Mouse (Mus musculus) embryonic facial prominence, embryonic 10.5 days (tissue): ENCODE data around the gene Tyro3. TPM values are rescaled to one million over a fixed set of nuclear protein-coding genes. Genes with fewer than 3 reads are reported as not detected.

Experiments
- DNase-seq: peaks from one replicate; pipeline ENCODE4 v3.0.0-alpha.2; 2017; ENCODE audit warnings: low spot score
- H3K27ac ChIP-seq: fragments of 300-500 bp; sonication (generic); replicated peaks from 2 replicates; pipeline ENCODE4 v1.5.1; 2016; ENCODE audit warnings: mild to moderate bottlenecking
- H3K27me3 ChIP-seq: fragments of 300-500 bp; sonication (generic); replicated peaks from 2 replicates; pipeline ENCODE4 v1.6.1; 2016; ENCODE audit warnings: low read depth, mild to moderate bottlenecking; ENCODE audit not compliant: poor library complexity, severe bottlenecking
- H3K36me3 ChIP-seq: fragments of 300-500 bp; sonication (generic); replicated peaks from 2 replicates; pipeline ENCODE4 v1.6.1; 2016; ENCODE audit warnings: mild to moderate bottlenecking, moderate library complexity
- H3K4me1 ChIP-seq: fragments of 300-500 bp; sonication (generic); 2 replicates; pipeline ENCODE4 v1.6.1; 2016
- H3K4me3 ChIP-seq: fragments of 300-500 bp; sonication (generic); 2 replicates; pipeline ENCODE4 v1.5.1; 2016; ENCODE audit warnings: mild to moderate bottlenecking, moderate library complexity
- H3K9me3 ChIP-seq: fragments of 300-500 bp; sonication (generic); 2 replicates; pipeline ENCODE4 v1.6.1; 2016; ENCODE audit warnings: mild to moderate bottlenecking
- WGBS: fragments of 180-500 bp; shearing (Covaris S2); methylation state at CpG from one replicate; pipeline ENCODE4 v1.1.7; 2016; 5-methylcytosine and 5-hydroxymethylcytosine counted together
- polyA plus RNA-seq: library from polyadenylated mRNA; unstranded; fragments of >200 nt; fragmentation: Nextera tagmentation; extraction: Ambion mirVana; gene quantifications from 2 replicates; pipeline ENCODE4 v1.2.1, GENCODE M21; 2016

The Tyro3 gene
- 19.3 and 22.5 TPM in 2 replicates for polyA plus RNA-seq

DNA sequence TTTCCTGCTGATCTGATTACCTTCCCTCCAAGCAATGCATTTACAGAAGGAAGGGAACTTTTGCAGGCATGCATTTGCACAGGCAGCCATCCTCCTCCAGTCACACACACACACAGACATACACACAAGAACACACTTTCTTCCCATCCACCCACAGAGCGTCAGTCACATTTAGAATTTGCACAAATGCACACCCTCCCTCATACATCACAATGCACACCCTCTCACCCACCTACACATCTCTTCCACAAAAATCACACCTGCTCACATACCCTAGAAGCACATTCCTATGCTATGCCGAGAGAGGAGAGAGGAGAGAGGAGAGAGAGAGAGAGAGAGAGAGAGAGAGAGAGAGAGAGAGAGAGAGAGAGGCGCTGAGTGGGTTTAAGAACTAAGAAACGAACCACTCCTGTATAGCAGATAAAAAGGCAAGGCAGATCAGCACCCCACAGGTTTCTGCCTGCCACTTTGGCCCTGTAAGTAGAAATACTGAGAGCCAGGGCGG lies at the start of gene Tyro3:
Gene Tyro3 (plus strand): TSS at position 455 of the 505 bp plus-strand sequence.
- Histone ChIP-seq H3K27me3 (peaks cover 51% of the 10 kb centered on the region), H3K36me3 (no peaks in the 10 kb centered on the region; the same call in 1 of the 2 replicates), H3K27ac (no peak within 1 kb of the TSS), H3K4me1 (peaks cover 41% of the 10 kb centered on the region), H3K4me3 (0 out of 2 replicates have a peak within 1 kb of the TSS, but pooled peaks have one; percentile 2), H3K9me3 (no peaks in the 10 kb centered on the region)
- no peak for DNase-seq
- 62% methylated on average over 5 of the region's 5 CpGs for WGBS

DNA sequence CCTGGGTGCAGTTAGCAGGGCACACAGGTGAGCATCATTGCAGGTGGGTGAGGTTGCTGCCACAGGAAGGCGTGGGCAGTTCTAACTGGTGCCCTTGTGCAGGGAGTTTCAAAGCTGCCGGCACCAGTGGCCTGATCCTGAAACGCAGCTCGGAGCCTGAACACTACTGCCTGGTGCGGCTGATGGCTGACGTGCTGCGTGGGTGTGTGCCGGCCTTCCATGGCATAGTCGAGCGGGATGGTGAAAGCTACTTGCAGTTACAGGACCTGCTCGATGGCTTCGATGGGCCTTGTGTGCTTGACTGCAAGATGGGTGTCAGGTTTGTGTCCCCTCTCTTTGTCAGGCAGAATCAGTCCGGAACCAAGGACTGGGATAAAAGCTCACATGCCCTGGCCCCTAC lies 48.3 kb upstream of the Tyro3 start:
- no peaks in the 10 kb centered on the region for H3K36me3 ChIP-seq
- H3K4me3 ChIP-seq: no peak overlapping the region
- DNase-seq: no peak
- H3K27me3 ChIP-seq: peaks cover 97% of the 10 kb centered on the region
- H3K27ac ChIP-seq: no peak overlapping the region
- H3K9me3 ChIP-seq: no peaks in the 10 kb centered on the region
- WGBS: 76% methylated on average over 13 of the region's 13 CpGs
- H3K4me1 ChIP-seq: peaks cover 7% of the 10 kb centered on the region

- Histone ChIP-seq H3K9me3 (no peaks in the 10 kb centered on the region), H3K27me3 (peaks cover 100% of the 10 kb centered on the region), H3K27ac (peak overlapping the region; percentile 35; the same call in 1 of the 2 replicates), H3K36me3 (no peaks in the 10 kb centered on the region), H3K4me3 (peak overlapping the region; percentile 74), H3K4me1 (peaks cover 20% of the 10 kb centered on the region)
- DNase-seq: no peak
- WGBS: 2% methylated on average over 31 of the region's 31 CpGs
These were observed 39.9 kb upstream of the Tyro3 start for GRCm38 (mm10) chr2:119757601-119758100.

DNA sequence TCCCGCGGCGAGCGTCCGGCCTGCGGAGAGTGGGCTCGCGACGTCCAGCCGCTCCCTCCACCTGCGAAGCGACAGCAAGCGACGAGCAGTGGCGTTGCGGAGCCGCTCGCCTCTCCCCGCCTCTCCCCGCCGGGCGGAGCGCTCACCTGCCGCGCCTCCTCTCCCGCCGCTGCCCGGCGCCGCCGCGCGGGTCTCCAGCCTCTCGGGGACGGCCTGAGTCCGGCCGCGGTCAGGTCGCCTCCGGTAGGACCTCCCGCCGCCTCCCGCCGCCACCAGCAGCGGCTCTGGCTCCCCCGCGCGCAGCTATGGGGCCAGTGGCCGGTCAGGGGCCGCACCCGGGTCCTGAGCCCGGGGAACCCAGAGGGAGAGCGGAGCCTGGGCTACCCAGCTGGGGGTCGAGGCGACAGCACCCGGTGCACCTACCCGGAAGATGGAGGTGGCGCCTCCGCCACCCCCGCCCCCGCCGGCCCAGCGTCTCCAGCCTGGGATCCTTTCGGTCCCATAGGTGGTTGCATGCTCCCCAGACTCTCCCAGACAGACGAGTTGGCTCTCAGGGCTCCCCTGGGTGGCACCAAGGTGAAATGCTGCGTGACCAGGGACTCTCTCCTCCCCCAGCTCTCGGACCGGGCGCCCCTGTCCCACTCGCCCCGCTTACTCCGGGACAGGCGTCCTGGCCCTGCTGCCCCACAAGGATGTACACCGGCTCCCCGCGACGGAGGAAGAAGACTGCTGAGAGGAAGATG lies 39.3 kb upstream of the Tyro3 start:
- Histone ChIP-seq H3K27ac (peak overlapping the region; percentile 35; the same call in 1 of the 2 replicates), H3K27me3 (peaks cover 94% of the 10 kb centered on the region), H3K4me1 (peaks cover 20% of the 10 kb centered on the region), H3K4me3 (peak overlapping the region; percentile 74), H3K9me3 (no peaks in the 10 kb centered on the region), H3K36me3 (peaks cover 6% of the 10 kb centered on the region)
- DNase-seq: peak; percentile 59
- under 1% methylated on average over 76 of the region's 77 CpGs for WGBS

- Histone ChIP-seq H3K9me3 (no peaks in the 10 kb centered on the region), H3K4me3 (peak overlapping the region; percentile 74), H3K36me3 (peaks cover 15% of the 10 kb centered on the region), H3K27ac (no peak overlapping the region), H3K27me3 (peaks cover 86% of the 10 kb centered on the region), H3K4me1 (peaks cover 20% of the 10 kb centered on the region)
- WGBS: 5% methylated on average over 44 of the region's 44 CpGs
- no peak for DNase-seq
These were observed 38.4 kb upstream of the Tyro3 start for GRCm38 (mm10) chr2:119758844-119759835.

DNA sequence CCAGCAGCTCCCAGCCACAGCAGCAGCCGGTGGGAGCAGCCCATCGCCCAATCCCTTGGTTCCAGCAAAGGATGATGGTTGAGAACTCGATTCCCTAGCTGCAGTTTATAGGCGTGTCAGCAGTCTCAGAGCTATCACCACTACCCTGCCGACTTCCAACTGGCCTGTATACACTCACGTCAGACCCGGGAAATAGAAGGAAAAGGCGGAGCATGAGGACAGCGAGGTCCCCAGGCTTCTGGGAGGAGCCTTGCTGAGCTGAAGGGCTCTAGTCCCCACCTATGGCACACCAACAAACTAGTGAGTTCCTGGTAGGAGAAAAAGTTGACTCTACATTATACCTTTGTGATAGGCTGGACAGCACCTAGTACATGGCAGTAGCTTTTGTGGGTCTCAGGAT lies 37.3 kb upstream of the Tyro3 start, which contains the start of gene Ltk:
Gene Ltk (minus strand): TSS at position 181 of the 400 bp plus-strand sequence.
- WGBS: 14% methylated on average over 9 of the region's 9 CpGs
- DNase-seq: no peak
- Histone ChIP-seq H3K4me3 (peak within 1 kb of the TSS; percentile 74), H3K36me3 (peaks cover 26% of the 10 kb centered on the region), H3K4me1 (peaks cover 20% of the 10 kb centered on the region), H3K27me3 (peaks cover 75% of the 10 kb centered on the region), H3K27ac (no peak within 1 kb of the TSS), H3K9me3 (no peaks in the 10 kb centered on the region)

DNA sequence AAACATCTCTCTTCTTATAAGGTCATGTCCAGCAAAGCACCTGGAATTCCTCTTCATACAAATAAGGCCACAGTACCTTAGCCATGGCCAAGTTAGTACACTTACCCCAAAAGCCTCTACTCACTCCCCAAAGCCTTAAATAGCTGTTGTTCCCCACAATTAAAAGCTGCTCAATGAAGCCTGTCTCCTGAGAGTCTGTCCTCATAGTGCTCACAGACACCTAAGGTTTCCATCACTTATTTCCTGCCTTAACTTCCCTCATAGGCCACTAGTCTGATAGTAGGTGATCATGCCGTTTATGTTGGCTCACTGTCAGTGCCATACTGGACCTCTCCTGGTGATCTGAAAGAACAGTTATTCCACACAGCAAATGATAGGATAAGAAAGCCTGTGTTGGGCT lies 35.3 kb upstream of the Tyro3 start:
- 77% methylated on average over 1 of the region's 1 CpGs for WGBS
- Histone ChIP-seq H3K27ac (no peak overlapping the region), H3K4me1 (peaks cover 20% of the 10 kb centered on the region), H3K36me3 (peaks cover 44% of the 10 kb centered on the region), H3K27me3 (peaks cover 54% of the 10 kb centered on the region), H3K4me3 (no peak overlapping the region), H3K9me3 (no peaks in the 10 kb centered on the region)
- no peak for DNase-seq

- H3K4me3 ChIP-seq: no peak overlapping the region
- 71% methylated on average over 4 of the region's 4 CpGs for WGBS
- peaks cover 5% of the 10 kb centered on the region for H3K4me1 ChIP-seq
- peaks cover 57% of the 10 kb centered on the region for H3K36me3 ChIP-seq
- no peak for DNase-seq
- no peaks in the 10 kb centered on the region for H3K9me3 ChIP-seq
- H3K27ac ChIP-seq: no peak overlapping the region
- peaks cover 38% of the 10 kb centered on the region for H3K27me3 ChIP-seq
These were observed 33.6 kb upstream of the Tyro3 start for GRCm38 (mm10) chr2:119763924-119764323.

DNA sequence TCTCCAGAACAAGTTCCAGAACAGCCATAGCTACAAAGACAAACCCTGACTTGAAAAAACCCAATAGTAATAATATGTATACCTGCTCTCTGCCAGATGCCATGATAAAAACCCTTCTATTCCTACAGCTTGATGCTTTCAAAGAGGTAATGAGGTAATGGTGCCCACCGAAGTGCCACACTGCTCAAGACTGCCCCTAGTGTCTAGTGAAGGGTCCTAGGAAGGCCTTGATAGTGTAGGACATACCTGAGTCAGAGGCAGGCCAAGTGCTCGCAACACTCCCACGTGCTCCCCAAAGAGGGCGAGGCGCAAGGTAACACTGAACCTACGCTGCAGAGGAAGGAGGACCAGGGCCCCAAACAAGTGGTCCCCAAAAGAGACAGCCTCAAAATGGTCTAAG lies 30.3 kb upstream of the Tyro3 start:
- H3K36me3 ChIP-seq: peaks cover 90% of the 10 kb centered on the region
- no peak overlapping the region for H3K27ac ChIP-seq
- no peaks in the 10 kb centered on the region for H3K4me1 ChIP-seq
- DNase-seq: no peak
- whole genome bisulfite sequencing: 92% methylated on average over 6 of the region's 6 CpGs
- peaks cover 5% of the 10 kb centered on the region for H3K27me3 ChIP-seq
- H3K9me3 ChIP-seq: no peaks in the 10 kb centered on the region
- no peak overlapping the region for H3K4me3 ChIP-seq

DNA sequence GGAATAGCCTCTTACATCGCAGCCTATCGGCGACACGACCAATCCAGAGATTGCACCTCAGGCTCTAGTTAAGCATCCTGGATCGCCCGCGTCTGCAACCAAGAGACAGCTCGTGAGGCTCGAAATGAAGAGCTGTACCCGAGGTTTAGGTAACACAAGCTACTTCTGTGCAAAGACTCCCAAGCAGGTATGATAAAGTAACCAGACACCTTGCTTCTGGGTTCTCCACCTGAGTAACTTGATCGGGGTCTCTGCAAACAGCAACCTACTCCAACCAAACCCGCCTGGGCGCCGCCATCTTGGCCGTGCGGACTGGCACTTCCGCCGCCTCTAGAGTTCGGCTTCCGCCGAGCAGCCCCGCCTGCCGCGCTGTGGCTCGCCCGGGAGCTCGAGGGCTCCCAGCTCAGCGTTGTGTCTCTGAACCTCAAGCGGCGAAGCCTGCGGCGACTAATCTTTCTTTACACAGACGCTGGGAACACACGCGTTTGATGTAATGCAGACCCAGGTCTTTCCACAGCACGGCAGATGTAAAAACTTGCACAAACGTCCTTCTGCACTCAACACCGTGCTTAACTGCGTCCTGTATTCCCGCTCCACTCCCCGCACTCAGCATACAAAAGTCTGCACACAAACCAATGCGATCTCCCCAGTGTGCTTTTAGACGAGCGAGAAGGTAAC lies 10.2 kb upstream of the Tyro3 start, which contains the start of gene Rpap1:
Gene Rpap1 (minus strand): TSS at position 332 of the 678 bp plus-strand sequence.
- Histone ChIP-seq H3K4me3 (peak within 1 kb of the TSS; percentile 77), H3K9me3 (no peaks in the 10 kb centered on the region), H3K27me3 (no peaks in the 10 kb centered on the region), H3K27ac (peak within 1 kb of the TSS; percentile 87), H3K36me3 (peaks cover 29% of the 10 kb centered on the region), H3K4me1 (peaks cover 13% of the 10 kb centered on the region)
- DNase-seq: peak; percentile 92
- under 1% methylated on average over 44 of the region's 44 CpGs for WGBS

- no peaks in the 10 kb centered on the region for H3K27me3 ChIP-seq
- 83% methylated on average over 2 of the region's 2 CpGs for WGBS
- H3K27ac ChIP-seq: no peak overlapping the region
- no peak overlapping the region for H3K4me3 ChIP-seq
- H3K9me3 ChIP-seq: no peaks in the 10 kb centered on the region
- H3K4me1 ChIP-seq: peaks cover 13% of the 10 kb centered on the region
- no peak for DNase-seq
- peaks cover 7% of the 10 kb centered on the region for H3K36me3 ChIP-seq
These were observed 7.5 kb upstream of the Tyro3 start for GRCm38 (mm10) chr2:119789996-119790395.
